Mouse (Mus musculus) midbrain, embryonic 10.5 days (tissue): ENCODE data around the gene Cd93. TPM values are rescaled to one million over a fixed set of nuclear protein-coding genes. Genes with fewer than 3 reads are reported as not detected.

Experiments
- DNase-seq: peaks from one replicate; pipeline ENCODE4 v3.0.0-alpha.2; 2017; ENCODE audit warnings: low spot score
- H3K27ac ChIP-seq: fragments of 300-500 bp; sonication (generic); replicated peaks from 2 replicates; pipeline ENCODE4 v1.5.1; 2016; ENCODE audit warnings: mild to moderate bottlenecking
- H3K27me3 ChIP-seq: fragments of 300-500 bp; sonication (generic); 2 replicates; pipeline ENCODE4 v1.6.1; 2016; ENCODE audit warnings: low read depth, mild to moderate bottlenecking; ENCODE audit not compliant: poor library complexity, severe bottlenecking
- H3K36me3 ChIP-seq: fragments of 300-500 bp; sonication (generic); 2 replicates; pipeline ENCODE4 v1.6.1; 2016; ENCODE audit warnings: mild to moderate bottlenecking, moderate library complexity
- H3K4me1 ChIP-seq: fragments of 300-500 bp; sonication (generic); 2 replicates; pipeline ENCODE4 v1.6.1; 2016
- H3K4me3 ChIP-seq: fragments of 300-500 bp; sonication (generic); 2 replicates; pipeline ENCODE4 v1.5.1; 2016; ENCODE audit warnings: mild to moderate bottlenecking, moderate library complexity
- H3K9me3 ChIP-seq: fragments of 300-500 bp; sonication (generic); replicated peaks from 2 replicates; pipeline ENCODE4 v1.6.1; 2016; ENCODE audit warnings: mild to moderate bottlenecking
- WGBS: fragments of 180-500 bp; shearing (Covaris S2); methylation state at CpG from one replicate; pipeline ENCODE4 v1.1.7; 2016; 5-methylcytosine and 5-hydroxymethylcytosine counted together
- polyA plus RNA-seq: library from polyadenylated mRNA; unstranded; fragments of >200 nt; fragmentation: Nextera tagmentation; extraction: Ambion mirVana; gene quantifications from 2 replicates; pipeline ENCODE4 v1.2.1, GENCODE M21; 2016

The Cd93 gene
- polyA plus RNA-seq, 1 experiment from 2014 or later, result 4.7 TPM

DNA sequence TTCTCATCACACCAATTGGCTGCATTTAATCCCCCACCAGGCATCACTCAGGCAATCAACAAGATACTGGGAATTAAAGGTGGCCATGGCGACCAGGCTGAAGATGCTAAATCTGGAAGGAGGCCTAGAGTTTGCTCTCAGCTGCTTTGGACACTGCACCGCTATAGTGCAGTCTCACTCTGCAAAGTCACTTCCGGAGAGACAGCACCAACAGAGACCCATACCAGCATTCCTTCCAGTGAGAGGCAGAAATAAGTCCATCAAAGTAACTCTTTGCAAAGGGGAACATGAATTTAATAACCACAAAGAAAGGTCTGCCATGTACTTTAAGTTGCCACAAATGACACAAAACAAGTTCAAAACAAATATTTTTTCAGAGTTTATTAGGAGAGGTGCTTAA, 7.1 kb downstream of the Cd93 start:
- H3K27ac ChIP-seq, result no peak overlapping the region
- 47% methylated on average over 3 of the region's 3 CpGs for WGBS
- no peak for DNase-seq

DNA sequence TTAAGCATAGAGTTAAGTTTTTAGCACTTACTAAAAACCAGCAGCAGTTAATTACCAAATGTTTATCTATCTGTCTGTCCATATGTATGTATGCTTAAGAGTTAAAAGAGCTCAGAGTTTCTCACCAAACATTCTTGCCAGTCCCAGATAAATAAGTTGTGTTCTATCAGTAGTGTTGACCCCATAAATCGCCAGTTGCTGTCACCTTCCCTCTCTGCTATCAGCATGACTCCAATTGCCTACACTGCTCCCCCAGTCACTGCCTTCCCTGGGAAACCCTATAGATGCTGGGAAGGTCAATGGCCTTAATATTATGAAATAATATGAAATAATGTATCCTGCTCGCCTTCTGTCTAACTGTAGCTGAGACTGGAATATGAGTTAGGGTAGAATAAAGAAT, 11.0 kb downstream of the Cd93 start:
- H3K4me1 ChIP-seq, result peaks cover 4% of the 10 kb centered on the region; the same call in 1 of the 2 replicates

More for the DNA sequence above, 7.1 kb downstream of the Cd93 start:
- H3K36me3 ChIP-seq, result no peaks in the 10 kb centered on the region
- H3K4me3 ChIP-seq, result no peak overlapping the region
- H3K4me1 ChIP-seq, result peaks cover 4% of the 10 kb centered on the region; the same call in 1 of the 2 replicates
- H3K27me3 ChIP-seq, result no peaks in the 10 kb centered on the region
- H3K9me3 ChIP-seq, result no peaks in the 10 kb centered on the region

DNA sequence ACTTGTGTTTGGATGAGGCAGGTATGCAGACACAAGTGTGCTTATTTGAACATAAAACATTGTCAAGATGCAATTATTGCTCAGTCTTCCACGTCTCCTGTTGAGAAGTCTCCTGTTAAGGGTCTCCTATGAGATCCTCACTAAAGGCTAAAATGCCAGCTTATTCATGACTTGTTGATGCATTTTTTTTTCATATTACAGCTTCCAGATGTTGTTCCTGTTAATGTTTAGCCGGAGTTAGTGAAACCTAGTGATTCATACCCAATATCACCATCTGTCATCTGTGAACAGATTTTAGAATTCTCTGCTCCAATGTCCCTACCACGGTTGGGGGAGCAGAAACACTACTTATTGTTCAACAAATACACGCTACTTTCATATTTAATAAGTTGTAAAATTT, 12.4 kb downstream of the Cd93 start:
- H3K9me3 ChIP-seq, result no peaks in the 10 kb centered on the region
- 92% methylated on average over 4 of the region's 4 CpGs for WGBS
- DNase-seq, result no peak

More for the DNA sequence above, 11.0 kb downstream of the Cd93 start:
- Histone ChIP-seq H3K27me3 (no peaks in the 10 kb centered on the region), H3K36me3 (no peaks in the 10 kb centered on the region), H3K4me3 (no peak overlapping the region), H3K27ac (no peak overlapping the region), H3K9me3 (no peaks in the 10 kb centered on the region)
- DNase-seq, result no peak
- 69% methylated on average over 2 of the region's 2 CpGs for WGBS

DNA sequence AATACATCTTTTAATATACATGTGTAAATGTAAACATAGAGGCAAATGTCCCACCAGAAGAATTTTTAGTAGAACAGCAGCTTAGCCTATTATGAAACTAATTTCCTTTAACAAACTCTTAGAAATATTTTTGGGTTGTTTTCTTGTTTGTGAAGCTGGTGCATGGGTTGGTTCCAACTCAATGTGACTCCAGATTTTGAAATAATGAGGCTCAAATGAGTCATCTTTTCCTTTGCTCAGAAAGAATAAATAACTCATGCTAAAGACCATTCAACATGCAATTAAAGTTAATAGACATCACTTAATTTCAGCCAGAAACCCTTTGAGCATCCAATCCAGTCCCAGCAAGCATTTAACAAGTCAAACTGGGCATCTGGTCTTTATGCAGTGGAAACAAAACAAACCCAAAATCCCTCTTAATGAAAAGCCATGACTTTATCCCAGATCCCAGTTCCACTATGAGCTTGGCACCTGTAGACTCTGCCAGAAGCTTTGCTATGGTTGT, 14.3 kb downstream of the Cd93 start:
- Histone ChIP-seq H3K27me3 (no peaks in the 10 kb centered on the region), H3K4me1 (no peaks in the 10 kb centered on the region), H3K36me3 (no peaks in the 10 kb centered on the region), H3K4me3 (no peak overlapping the region), H3K9me3 (no peaks in the 10 kb centered on the region), H3K27ac (no peak overlapping the region)
- no peak for DNase-seq

More for the DNA sequence above, 12.4 kb downstream of the Cd93 start:
- Histone ChIP-seq H3K27me3 (no peaks in the 10 kb centered on the region), H3K36me3 (no peaks in the 10 kb centered on the region), H3K4me3 (no peak overlapping the region), H3K27ac (no peak overlapping the region), H3K4me1 (no peaks in the 10 kb centered on the region)

DNA sequence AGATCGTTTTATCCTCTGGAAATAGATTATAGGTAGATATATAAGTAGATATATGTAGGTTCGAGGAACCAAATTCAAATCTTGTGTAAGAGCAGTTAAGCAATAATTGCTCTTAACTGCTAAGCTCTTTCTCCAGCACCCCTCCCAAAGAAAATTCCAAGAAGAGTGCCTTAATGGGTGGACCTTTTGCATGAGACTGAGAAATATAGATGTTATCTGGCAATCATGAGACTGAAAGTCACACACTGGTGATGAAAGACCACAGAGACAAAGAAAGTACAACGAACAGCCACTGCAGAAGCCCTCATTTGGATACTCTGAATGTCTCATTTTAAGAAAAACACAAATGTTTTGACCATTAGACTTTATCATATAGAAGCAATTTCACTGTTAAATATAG, 14.8 kb downstream of the Cd93 start:
- no peak for DNase-seq
- no peaks in the 10 kb centered on the region for H3K9me3 ChIP-seq
- no peaks in the 10 kb centered on the region for H3K36me3 ChIP-seq
- no peak overlapping the region for H3K4me3 ChIP-seq
- WGBS, result 83% methylated on average over 3 of the region's 3 CpGs
- no peaks in the 10 kb centered on the region for H3K27me3 ChIP-seq
- H3K4me1 ChIP-seq, result no peaks in the 10 kb centered on the region
- no peak overlapping the region for H3K27ac ChIP-seq

DNA sequence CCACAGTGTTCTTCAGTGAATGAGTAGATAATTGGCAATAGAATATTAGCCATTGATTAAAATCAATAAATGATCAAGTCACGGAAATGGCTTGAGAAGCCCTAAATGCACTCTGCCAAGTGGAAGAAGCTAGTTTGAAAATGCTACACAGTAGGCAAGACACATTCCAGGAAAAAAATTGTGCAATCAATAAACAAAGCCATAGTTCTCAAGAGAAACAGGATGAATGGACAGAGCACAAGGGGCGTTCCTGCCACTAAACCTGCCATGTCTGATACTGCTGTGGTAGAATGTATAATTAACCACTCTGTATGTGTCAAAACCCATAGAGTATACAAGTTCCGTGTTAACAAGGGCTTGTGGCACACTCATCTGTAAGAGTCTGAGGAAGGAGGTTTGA, 15.8 kb downstream of the Cd93 start:
- DNase-seq, result no peak
- Histone ChIP-seq H3K4me3 (no peak overlapping the region), H3K36me3 (no peaks in the 10 kb centered on the region), H3K27ac (no peak overlapping the region), H3K9me3 (no peaks in the 10 kb centered on the region), H3K4me1 (no peaks in the 10 kb centered on the region), H3K27me3 (no peaks in the 10 kb centered on the region)
- 87% methylated on average over 3 of the region's 3 CpGs for WGBS

DNA sequence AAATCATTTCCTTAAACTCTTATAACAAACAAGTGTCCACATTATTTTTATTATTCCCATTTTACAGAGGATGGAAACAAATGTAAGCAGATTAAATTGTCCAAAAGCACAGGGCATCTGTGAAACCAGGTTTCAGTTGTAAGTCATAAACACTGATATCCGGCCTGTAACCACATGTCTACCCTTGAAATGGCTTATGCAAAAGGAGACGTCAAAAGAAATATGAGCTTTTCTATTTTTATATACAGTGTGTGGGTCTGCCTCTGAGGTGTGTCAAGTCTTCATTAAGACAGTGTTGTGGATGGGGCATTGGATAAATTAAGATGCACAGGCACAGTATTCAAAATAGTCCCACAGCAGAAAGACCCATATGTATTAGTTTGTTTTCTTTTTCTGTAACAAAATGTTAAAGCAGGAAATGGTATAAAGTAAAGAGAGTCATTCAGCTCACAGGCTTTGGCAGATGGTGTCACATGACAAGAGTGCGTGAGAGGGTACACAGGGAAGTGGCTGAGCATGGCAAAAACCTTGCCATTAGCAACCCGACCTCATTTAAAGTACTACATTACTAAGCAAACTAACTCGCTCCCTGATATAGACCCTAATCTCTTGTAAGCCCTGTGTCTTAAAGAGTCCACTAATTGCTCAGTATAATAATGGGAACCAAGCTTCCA, 17.5 kb downstream of the Cd93 start:
- H3K9me3 ChIP-seq, result no peaks in the 10 kb centered on the region
- DNase-seq, result no peak
- 80% methylated on average over 5 of the region's 5 CpGs for WGBS
- no peak overlapping the region for H3K4me3 ChIP-seq
- H3K4me1 ChIP-seq, result no peaks in the 10 kb centered on the region
- no peaks in the 10 kb centered on the region for H3K36me3 ChIP-seq
- H3K27me3 ChIP-seq, result no peaks in the 10 kb centered on the region
- H3K27ac ChIP-seq, result no peak overlapping the region

DNA sequence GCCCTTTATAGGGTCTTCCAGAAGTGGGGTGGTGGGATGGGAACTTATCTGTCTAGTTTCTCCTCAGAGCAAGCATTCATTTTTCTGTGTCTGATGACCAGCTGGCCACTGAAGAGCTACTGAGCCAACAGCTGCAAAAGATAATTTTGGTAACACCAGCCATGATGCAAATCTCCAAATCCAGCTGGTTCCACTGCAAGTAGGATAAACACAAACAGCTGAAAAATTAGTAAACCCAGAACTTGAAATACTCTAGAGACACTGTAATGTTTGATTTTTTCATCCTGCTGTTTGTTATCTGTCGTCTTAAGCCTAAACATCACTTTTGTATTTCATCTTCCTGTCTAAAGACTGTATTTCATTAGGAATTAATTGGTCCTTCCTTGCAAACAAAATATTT, 21.7 kb downstream of the Cd93 start:
- DNase-seq, result no peak
- 75% methylated on average over 1 of the region's 1 CpGs for WGBS
- Histone ChIP-seq H3K27ac (no peak overlapping the region), H3K36me3 (no peaks in the 10 kb centered on the region), H3K27me3 (no peaks in the 10 kb centered on the region), H3K4me1 (no peaks in the 10 kb centered on the region), H3K9me3 (no peaks in the 10 kb centered on the region), H3K4me3 (no peak overlapping the region)

DNA sequence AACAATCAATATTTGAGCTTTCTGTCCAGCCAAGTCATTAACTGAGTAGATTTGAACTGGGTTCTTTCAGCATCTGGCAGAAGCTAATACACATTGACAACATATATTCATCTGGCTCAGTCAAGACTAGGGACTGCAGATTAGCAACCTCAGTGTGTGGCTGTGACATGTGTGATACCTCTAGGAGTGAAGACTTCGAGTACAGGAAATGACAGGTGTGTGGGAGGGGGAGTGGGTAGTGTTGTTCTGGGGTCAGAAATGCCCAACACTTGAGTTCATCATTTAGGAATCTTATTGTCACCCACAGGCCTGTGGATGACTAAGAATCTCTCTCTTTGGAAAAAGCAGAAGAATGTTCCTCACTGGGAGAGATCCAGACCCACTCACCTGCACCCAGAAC, 22.3 kb downstream of the Cd93 start:
- Histone ChIP-seq H3K27me3 (no peaks in the 10 kb centered on the region), H3K36me3 (no peaks in the 10 kb centered on the region), H3K4me1 (no peaks in the 10 kb centered on the region), H3K4me3 (no peak overlapping the region), H3K27ac (no peak overlapping the region), H3K9me3 (no peaks in the 10 kb centered on the region)
- 59% methylated on average over 1 of the region's 1 CpGs for WGBS
- DNase-seq, result no peak

DNA sequence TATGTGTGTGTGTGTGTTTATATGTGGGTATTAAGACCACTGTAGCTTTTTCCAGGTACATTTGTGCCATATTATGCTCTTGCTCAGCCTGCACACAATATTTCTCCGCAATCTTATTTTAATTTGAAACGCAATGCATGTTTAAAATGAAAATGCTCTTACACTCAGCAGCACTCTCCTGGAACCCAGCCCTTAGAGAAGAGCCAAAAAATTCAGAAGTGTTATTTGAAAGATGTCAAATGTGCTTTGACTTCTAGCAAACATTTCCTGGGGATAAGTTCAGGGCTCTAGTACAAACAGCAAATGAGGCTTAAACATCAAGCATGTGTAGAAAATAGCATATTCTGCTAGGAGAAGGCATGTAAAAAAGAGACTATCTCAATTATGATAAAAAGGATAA, 23.6 kb downstream of the Cd93 start:
- WGBS, result 91% methylated on average over 2 of the region's 2 CpGs
- no peak overlapping the region for H3K4me3 ChIP-seq
- no peak for DNase-seq
- no peaks in the 10 kb centered on the region for H3K36me3 ChIP-seq
- H3K27me3 ChIP-seq, result no peaks in the 10 kb centered on the region
- H3K9me3 ChIP-seq, result no peaks in the 10 kb centered on the region
- no peaks in the 10 kb centered on the region for H3K4me1 ChIP-seq
- H3K27ac ChIP-seq, result no peak overlapping the region

DNA sequence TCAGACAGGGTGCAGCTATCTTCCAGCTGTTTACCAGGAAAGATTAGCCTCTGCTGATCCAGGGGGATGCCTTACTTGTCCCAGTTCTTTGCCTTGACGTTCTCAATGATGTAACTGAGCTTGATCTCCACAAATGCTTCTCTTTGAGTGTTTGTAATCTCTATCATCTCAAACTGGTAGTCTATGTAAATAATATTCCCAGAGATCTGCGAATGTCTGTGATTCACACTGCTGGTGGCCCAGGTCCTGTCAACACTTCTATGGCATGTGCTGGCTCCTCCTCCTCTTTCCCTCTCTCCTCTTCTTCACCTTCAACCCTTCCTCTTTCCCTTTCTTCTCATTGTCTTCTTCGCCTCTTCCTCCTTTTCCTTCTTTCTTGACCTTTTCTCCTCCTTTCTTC, 24.2 kb downstream of the Cd93 start:
- WGBS, result 71% methylated on average over 3 of the region's 3 CpGs
- Histone ChIP-seq H3K9me3 (no peaks in the 10 kb centered on the region), H3K4me3 (no peak overlapping the region)

DNA sequence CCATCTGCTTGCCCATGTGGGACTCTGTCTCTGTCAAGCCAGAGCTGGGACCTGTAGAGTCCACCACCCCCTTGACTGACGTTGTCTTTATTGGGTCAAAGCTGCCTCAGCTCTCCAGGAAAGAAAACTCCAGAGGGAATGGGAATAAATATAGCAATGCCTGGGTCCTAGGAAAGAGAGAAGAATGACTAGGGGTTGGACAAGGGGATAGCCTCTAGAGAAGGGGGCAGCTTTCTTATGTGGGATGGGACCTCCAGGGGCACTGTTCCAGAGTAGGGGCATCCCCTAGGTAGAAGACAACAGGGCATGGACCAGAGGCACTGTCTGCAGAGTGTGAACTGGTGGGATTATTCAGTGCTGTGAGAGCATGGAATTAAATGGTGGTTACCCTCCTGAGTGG, 33.5 kb downstream of the Cd93 start:
- DNase-seq, result no peak
- Histone ChIP-seq H3K4me1 (peaks cover 33% of the 10 kb centered on the region), H3K9me3 (no peaks in the 10 kb centered on the region), H3K27me3 (peaks cover 46% of the 10 kb centered on the region), H3K36me3 (no peaks in the 10 kb centered on the region), H3K4me3 (no peak overlapping the region), H3K27ac (no peak overlapping the region)
- WGBS, result 100% methylated on average over 1 of the region's 1 CpGs

More for the DNA sequence above, 24.2 kb downstream of the Cd93 start:
- DNase-seq, result no peak
- Histone ChIP-seq H3K27ac (no peak overlapping the region), H3K27me3 (no peaks in the 10 kb centered on the region), H3K4me1 (no peaks in the 10 kb centered on the region), H3K36me3 (no peaks in the 10 kb centered on the region)

DNA sequence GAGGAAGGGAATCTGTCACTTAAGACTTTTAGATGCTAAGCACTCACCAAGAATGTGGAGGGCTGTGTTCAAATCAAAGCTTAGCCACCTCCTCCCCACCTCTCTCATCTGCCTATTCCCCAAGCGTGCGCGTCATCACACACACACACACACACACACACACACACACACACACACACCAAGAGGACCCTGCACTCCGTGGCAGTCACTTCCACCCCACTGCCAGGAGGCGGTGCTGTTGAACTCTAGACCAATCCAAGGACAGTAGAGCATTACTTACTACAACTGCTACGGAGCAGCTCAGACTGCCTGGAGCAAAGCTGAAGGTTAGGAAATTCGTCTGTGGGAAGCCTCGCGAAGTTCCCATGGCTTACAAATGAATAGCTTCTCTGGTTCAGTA, 34.2 kb downstream of the Cd93 start:
- H3K27ac ChIP-seq, result no peak overlapping the region
- no peak overlapping the region for H3K4me3 ChIP-seq
- H3K27me3 ChIP-seq, result peaks cover 53% of the 10 kb centered on the region
- WGBS, result 30% methylated on average over 9 of the region's 9 CpGs
- no peaks in the 10 kb centered on the region for H3K9me3 ChIP-seq
- peak; percentile 75 for DNase-seq
- H3K36me3 ChIP-seq, result no peaks in the 10 kb centered on the region
- peaks cover 33% of the 10 kb centered on the region for H3K4me1 ChIP-seq

DNA sequence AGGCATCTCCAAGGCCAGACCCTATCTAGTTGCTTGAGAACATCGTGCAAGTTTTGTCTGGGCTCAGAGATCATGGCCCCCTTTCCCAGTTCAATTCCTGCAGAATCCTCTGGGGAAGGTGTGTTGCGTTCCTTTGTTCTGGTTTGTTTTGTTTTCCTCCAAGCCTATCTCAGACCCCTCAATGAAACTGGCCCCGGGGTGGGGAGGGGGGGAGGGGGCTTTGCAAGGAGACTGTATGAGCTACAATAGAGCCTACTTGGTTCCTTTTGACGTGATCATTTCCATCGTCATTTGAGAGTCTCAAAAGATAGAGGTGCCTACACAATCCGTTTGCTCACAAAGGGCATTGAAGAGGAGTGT, 34.6 kb downstream of the Cd93 start:
- H3K27ac ChIP-seq, result no peak overlapping the region
- no peaks in the 10 kb centered on the region for H3K9me3 ChIP-seq
- peaks cover 56% of the 10 kb centered on the region for H3K27me3 ChIP-seq
- WGBS, result 10% methylated on average over 6 of the region's 6 CpGs
- H3K4me1 ChIP-seq, result peaks cover 33% of the 10 kb centered on the region
- DNase-seq, result no peak
- H3K4me3 ChIP-seq, result no peak overlapping the region
- no peaks in the 10 kb centered on the region for H3K36me3 ChIP-seq
